Mouse (Mus musculus) myocyte (in vitro differentiated cells): Measurements from ENCODE around the gene Nlrp4f.

Source experiments
- CEBPB ChIP-seq: IDR thresholded peaks from 2 replicates; pipeline ENCODE4 v1.6.1; 2011; ENCODE audit warnings: mild to moderate bottlenecking, moderate library complexity; ENCODE audit not compliant: poor library complexity, insufficient read depth, severe bottlenecking
- E2F4 ChIP-seq: IDR thresholded peaks from one replicate; pipeline ENCODE4 v1.6.1; 2011; ENCODE audit warnings: mild to moderate bottlenecking, control low read depth, moderate library complexity; ENCODE audit not compliant: insufficient read depth
- MYOD1 ChIP-seq, 3 experiments: IDR thresholded peaks; one replicate each; pipeline ENCODE4 v1.6.1; 2011; ENCODE audit warnings: control low read depth in 2 of 3, low read depth in 2 of 3, mild to moderate bottlenecking in 2 of 3, moderate library complexity in 1 of 3; ENCODE audit not compliant: insufficient read length in 2 of 3, control insufficient read depth in 1 of 3
- MYOG ChIP-seq, 3 experiments: IDR thresholded peaks; one replicate each; pipeline ENCODE4 v1.6.1; 2011; ENCODE audit warnings: control low read depth in 2 of 3, low read depth in 2 of 3, mild to moderate bottlenecking in 2 of 3; ENCODE audit not compliant: insufficient read length in 2 of 3, control insufficient read depth in 1 of 3, insufficient read depth in 1 of 3
- POLR2A ChIP-seq: IDR thresholded peaks from one replicate; pipeline ENCODE4 v1.6.1; 2011; ENCODE audit warnings: low read depth, mild to moderate bottlenecking, control low read depth, moderate library complexity; ENCODE audit not compliant: insufficient read length
- REST ChIP-seq: IDR thresholded peaks from one replicate; pipeline ENCODE4 v1.6.1; 2011; ENCODE audit warnings: mild to moderate bottlenecking, control low read depth, moderate library complexity; ENCODE audit not compliant: insufficient read depth, insufficient read length
- TCF12 ChIP-seq: IDR thresholded peaks from one replicate; pipeline ENCODE4 v1.6.1; 2011; ENCODE audit warnings: mild to moderate bottlenecking, control low read depth; ENCODE audit not compliant: poor library complexity, insufficient read depth, severe bottlenecking
- TCF3 ChIP-seq: IDR thresholded peaks from one replicate; pipeline ENCODE4 v1.6.1; 2011; ENCODE audit warnings: low read depth, control low read depth; ENCODE audit not compliant: insufficient read length
- USF1 ChIP-seq: IDR thresholded peaks from one replicate; pipeline ENCODE4 v1.6.1; 2011; ENCODE audit warnings: low read depth, mild to moderate bottlenecking, control low read depth, moderate library complexity

DNA sequence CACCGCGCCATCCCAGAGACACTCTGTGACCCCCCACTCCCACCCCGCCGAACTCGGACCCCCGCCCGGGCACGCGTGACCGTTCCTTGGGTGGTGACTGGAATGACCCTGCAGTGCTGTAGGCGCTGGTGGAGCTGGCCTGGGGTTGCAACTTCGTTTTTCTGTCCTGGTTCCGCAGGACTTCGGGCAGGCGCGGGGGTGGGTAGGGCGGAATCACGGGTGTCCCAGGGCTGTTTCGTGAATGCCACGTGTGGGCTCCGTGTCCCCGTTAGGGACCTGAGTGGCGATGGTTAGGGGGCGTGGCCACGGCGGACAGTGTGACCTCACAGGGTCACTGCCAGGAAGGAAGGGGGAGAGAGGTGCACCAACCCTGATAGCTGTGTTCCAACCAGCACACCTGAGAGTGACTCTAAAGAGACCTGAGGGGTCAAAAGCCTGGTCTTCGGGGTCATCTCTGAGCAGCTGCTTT is 36.6 kb upstream of the Nlrp4f start:
- TF ChIP-seq MYOD1 (IDR thresholded peaks at IDR 0.05; ENCODE audit: control insufficient read depth in 1 of 3, insufficient read length in 2 of 3, low read depth in 2 of 3) (no peak), REST (no peak), POLR2A (no peak), TCF12 (no peak), E2F4 (no peak), USF1 (no peak), CEBPB (no peak), MYOG (IDR thresholded peaks at IDR 0.05; ENCODE audit: control insufficient read depth in 1 of 3, insufficient read depth in 1 of 3, insufficient read length in 2 of 3, low read depth in 2 of 3) (no peak), TCF3 (no peak)
